9 mouse cellular contexts compared by ENCODE assay signal in the genomic region with DNA sequence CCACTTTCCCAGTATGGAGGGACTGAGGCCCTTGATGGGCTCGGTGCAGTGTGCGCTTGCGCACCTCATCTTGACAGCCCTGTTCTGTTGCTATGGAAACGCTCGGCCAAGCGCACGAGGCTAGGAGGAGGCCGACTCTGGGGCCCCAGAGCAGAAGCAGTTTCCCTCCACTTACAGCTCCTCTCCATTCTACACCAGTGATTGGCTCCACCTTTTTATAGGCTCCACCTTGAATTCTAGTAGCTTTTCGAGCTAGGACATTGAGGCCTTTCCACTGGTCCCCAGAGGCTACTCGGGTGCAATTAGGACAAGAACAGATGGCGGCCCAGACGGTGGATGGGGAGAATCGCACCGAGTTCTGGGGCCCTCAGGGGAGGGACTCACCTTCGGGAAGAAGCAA. TPM values are rescaled to one million over a fixed set of nuclear protein-coding genes. Genes with fewer than 3 reads are reported as not detected.
DNase-seq lines count a peak whose midpoint lies in the region; ATAC-seq lines count a peak whose summit lies in the region.
"Had no signal": no experiment of that assay in that cellular context is flagged by ENCODE, and none has a peak within 500 bp of the region (broad histone marks: within the 10 kb centered on the region; RNA-seq: fewer than 3 reads in every experiment).

No protein-coding gene starts in this region.

- H3K9ac ChIP-seq in forebrain, embryonic 12.5 days = no peak overlapping the region

- peak; percentile 27 for DNase-seq in adrenal gland, postnatal 25 days
- no peak for DNase-seq in adrenal gland, adult 18-20 months (ENCODE audit: low spot score in 2 of 2)
- peak; percentile 88 for DNase-seq in ZHBTc4 (ENCODE audit: low read depth, low spot score)
- peak; percentile 86 for DNase-seq in mesoderm, embryonic 11.5 days (ENCODE audit: low read depth, low spot score)
- DNase-seq in heart, postnatal 36 days = no peak
- DNase-seq in heart, embryonic 10.5 days (ENCODE audit: low spot score) = no peak
- no peak for DNase-seq in heart, adult 18-20 months

- H3K4me1 ChIP-seq in forebrain, embryonic 12.5 days = peaks cover 39% of the 10 kb centered on the region
- H3K4me1 ChIP-seq in heart, embryonic 10.5 days = peaks cover 21% of the 10 kb centered on the region

- H3K4me2 ChIP-seq in forebrain, embryonic 12.5 days = peak overlapping the region; percentile 96

- H3K36me3 ChIP-seq in forebrain, embryonic 12.5 days (replicated peaks) = peaks cover 6% of the 10 kb centered on the region
- H3K36me3 ChIP-seq in heart, embryonic 10.5 days = no peaks in the 10 kb centered on the region

- peak overlapping the region; percentile 69 for H3K4me3 ChIP-seq in forebrain, embryonic 12.5 days (replicated peaks)
- H3K4me3 ChIP-seq in heart, embryonic 10.5 days = no peak overlapping the region
- H3K4me3 ChIP-seq: erythroblast, embryonic 14.5 days had no signal

- ATAC-seq in forebrain, embryonic 12.5 days (ENCODE audit: low FRiP score) = peak; percentile 84

- under 1% methylated on average over 15 of the region's 15 CpGs for WGBS in forebrain, embryonic 12.5 days
- WGBS in heart, embryonic 10.5 days = 3% methylated on average over 15 of the region's 15 CpGs

- peaks cover 62% of the 10 kb centered on the region for H3K27me3 ChIP-seq in forebrain, embryonic 12.5 days
- peaks cover 95% of the 10 kb centered on the region for H3K27me3 ChIP-seq in heart, embryonic 10.5 days (ENCODE audit: insufficient read depth, poor library complexity, severe bottlenecking)

- H3K27ac ChIP-seq in forebrain, embryonic 12.5 days = peak overlapping the region; percentile 89
- no peak overlapping the region for H3K27ac ChIP-seq in heart, embryonic 10.5 days

- H3K9me3 ChIP-seq in forebrain, embryonic 12.5 days = no peaks in the 10 kb centered on the region
- H3K9me3 ChIP-seq in heart, embryonic 10.5 days = no peaks in the 10 kb centered on the region

- intact Hi-C loops in heart, postnatal 36 days (cut with DNase I) = no loop called here

RNA-seq across cellular contexts. Expression of a gene that starts 2.3 kb away (rescaled TPM):
- 1.3 and 3.0 TPM in 2 replicates for total RNA-seq in adrenal gland, postnatal 25 days (2021)
- 1 to 10 TPM; 2.1 to 3.1 TPM for total RNA-seq in adrenal gland, adult 18-20 months (2021)
- 29.3 and 35.3 TPM in 2 replicates for polyA plus RNA-seq in forebrain, embryonic 12.5 days (2016; fragmentation: Nextera tagmentation; extraction: Ambion mirVana)
- total RNA-seq in heart, postnatal 36 days (2021) = under 1 TPM; 0.11 to 0.14 TPM
- polyA plus RNA-seq in heart, embryonic 10.5 days (2016; fragmentation: Nextera tagmentation; extraction: Ambion mirVana) = 0.09 and 0.16 TPM in 2 replicates
- total RNA-seq in heart, adult 18-20 months (2021) = under 1 TPM; 0.10 TPM

RNA-seq across cellular contexts. Expression of a gene that starts 11.9 kb away (rescaled TPM):
- not detected in 2 replicates for total RNA-seq in adrenal gland, postnatal 25 days (2021)
- under 1 TPM in 1 of 2 experiments, not detected in 1; 0.16 TPM for total RNA-seq in adrenal gland, adult 18-20 months (2021)
- polyA plus RNA-seq in forebrain, embryonic 12.5 days (2016; fragmentation: Nextera tagmentation; extraction: Ambion mirVana) = 0.88 and 1.6 TPM in 2 replicates
- not detected for total RNA-seq in heart, postnatal 36 days (2021)
- 0.21 and 0.34 TPM in 2 replicates for polyA plus RNA-seq in heart, embryonic 10.5 days (2016; fragmentation: Nextera tagmentation; extraction: Ambion mirVana)
- total RNA-seq in heart, adult 18-20 months (2021) = not detected
- polyA plus RNA-seq: erythroblast, embryonic 14.5 days had no signal

RNA-seq across cellular contexts. Expression of a gene that starts 26.5 kb away (rescaled TPM):
- total RNA-seq in adrenal gland, postnatal 25 days (2021) = 13.6 and 14.6 TPM in 2 replicates
- total RNA-seq in adrenal gland, adult 18-20 months (2021) = 10 to 100 TPM; 11.2 to 12.5 TPM
- 8.7 and 9.8 TPM in 2 replicates for polyA plus RNA-seq in forebrain, embryonic 12.5 days (2016; fragmentation: Nextera tagmentation; extraction: Ambion mirVana)
- 10 to 100 TPM in 1 of 2 experiments, 1 to 10 TPM in 1; 7.3 to 11.7 TPM for total RNA-seq in heart, postnatal 36 days (2021)
- 3.2 and 3.8 TPM in 2 replicates for polyA plus RNA-seq in heart, embryonic 10.5 days (2016; fragmentation: Nextera tagmentation; extraction: Ambion mirVana)
- total RNA-seq in heart, adult 18-20 months (2021) = 10 to 100 TPM in 1 of 2 experiments, 1 to 10 TPM in 1; 9.5 to 11.0 TPM

RNA-seq across cellular contexts. Expression of a gene that starts 33.1 kb away (rescaled TPM):
- 0.27 TPM in 1 of 2 replicates, not detected in the other for total RNA-seq in adrenal gland, postnatal 25 days (2021)
- total RNA-seq in adrenal gland, adult 18-20 months (2021) = not detected
- polyA plus RNA-seq in forebrain, embryonic 12.5 days (2016; fragmentation: Nextera tagmentation; extraction: Ambion mirVana) = 2.4 and 3.5 TPM in 2 replicates
- not detected for total RNA-seq in heart, postnatal 36 days (2021)
- 54.2 and 54.3 TPM in 2 replicates for polyA plus RNA-seq in heart, embryonic 10.5 days (2016; fragmentation: Nextera tagmentation; extraction: Ambion mirVana)
- total RNA-seq in heart, adult 18-20 months (2021) = not detected

RNA-seq across cellular contexts. Expression of a gene that starts 34.4 kb away (rescaled TPM):
- total RNA-seq in adrenal gland, postnatal 25 days (2021) = 4.4 TPM in 1 of 2 replicates, not detected in the other
- 1 to 10 TPM; 1.9 TPM for total RNA-seq in adrenal gland, adult 18-20 months (2021)
- polyA plus RNA-seq in forebrain, embryonic 12.5 days (2016; fragmentation: Nextera tagmentation; extraction: Ambion mirVana) = not detected in 2 replicates
- 1 to 10 TPM in 1 of 2 experiments, not detected in 1; 1.0 TPM for total RNA-seq in heart, postnatal 36 days (2021)
- not detected in 2 replicates for polyA plus RNA-seq in heart, embryonic 10.5 days (2016; fragmentation: Nextera tagmentation; extraction: Ambion mirVana)
- total RNA-seq in heart, adult 18-20 months (2021) = 1 to 10 TPM in 1 of 2 experiments, not detected in 1; 2.3 TPM
- polyA plus RNA-seq: erythroblast, embryonic 14.5 days had no signal

Comparison
In these comparisons a context has a peak if more than half of its experiments do, and no peak if none do; other contexts are left out.
1. DNase-seq: peak in adrenal gland, postnatal 25 days (single experiment), ZHBTc4 (single experiment) and mesoderm, embryonic 11.5 days (single experiment); none in adrenal gland, adult 18-20 months (0 of 2), heart, postnatal 36 days (0 of 2), heart, embryonic 10.5 days (single experiment) and heart, adult 18-20 months (0 of 2).